Mouse (Mus musculus) granulocyte monocyte progenitor cell, adult 5-6 weeks (primary cell): ENCODE measurements around the gene Supt6. TPM values are rescaled to one million over a fixed set of nuclear protein-coding genes. Genes with fewer than 3 reads are reported as not detected.

Experiments used
- ATAC-seq: replicated peaks from 2 replicates; pipeline ENCODE4 v1.8.0; 2016; ENCODE audit warnings: mild to moderate bottlenecking, moderate TSS enrichment, inconsistent platforms; ENCODE audit not compliant: poor library complexity, severe bottlenecking
- total RNA-seq, 2 experiments: library from RNA; stranded (forward) in 1 of 2; stranded (reverse) in 1 of 2; fragments of 200-712, 200-1000 nt in 1 of 2; fragments of >200 nt in 1 of 2; fragmentation: Nextera tagmentation in 1 of 2; gene quantifications; 2 replicates each; pipeline ENCODE4 v1.2.3; 2014 to 2017

Gene Supt6
- total RNA-seq, 2 experiments from 2014 or later: 35.2 to 39.3 TPM

DNA sequence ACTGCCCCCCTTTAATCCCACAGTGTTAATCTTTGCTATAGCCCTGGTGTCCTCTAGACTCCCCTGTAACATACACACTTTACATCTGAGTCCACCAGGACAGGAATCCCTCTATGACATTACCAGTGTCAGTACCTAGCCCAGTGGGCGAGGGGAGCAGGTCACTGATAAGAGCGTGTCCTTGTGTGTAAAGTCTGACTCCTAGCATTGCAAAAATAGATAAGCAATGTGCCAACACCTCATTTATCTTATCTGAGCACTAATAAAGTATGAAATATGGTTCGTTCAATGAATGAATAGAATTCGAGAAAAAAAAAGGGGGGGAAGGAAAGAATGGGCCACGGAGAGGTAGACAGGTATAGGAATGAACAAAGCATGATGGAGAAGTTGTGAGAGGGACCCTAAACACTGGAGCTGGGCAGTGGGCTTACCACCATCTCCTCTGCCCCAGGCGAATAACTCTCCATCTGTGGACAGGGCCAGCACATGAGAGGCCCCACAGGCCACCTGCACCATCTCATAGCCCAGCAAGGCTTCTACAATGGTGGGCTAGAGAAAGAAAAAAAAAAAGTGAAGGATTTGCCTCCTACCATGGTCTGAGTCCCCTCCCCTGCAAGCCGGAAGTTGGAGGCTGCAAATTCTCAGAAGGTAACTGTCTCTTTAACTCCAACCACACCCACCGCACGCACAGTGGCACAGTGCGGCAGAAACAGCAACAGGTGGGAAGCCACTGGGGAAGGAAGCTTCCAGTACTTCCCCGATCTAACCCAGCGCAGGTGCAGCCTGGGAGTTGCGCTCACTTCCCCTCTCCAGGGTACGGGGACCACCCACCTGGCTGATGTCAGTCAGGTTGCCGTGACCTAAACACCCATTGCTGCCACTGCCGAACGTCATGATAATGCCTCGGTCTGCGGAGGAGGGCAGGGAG is 77.0 kb downstream of the Supt6 start:
- ATAC-seq: peak; percentile 28

GRCm38 (mm10) chr11:78167257-78167959 is 78.4 kb downstream of the Supt6 start:
- ATAC-seq: no peak

- no peak for ATAC-seq
Measured at GRCm38 (mm10) chr11:78166640-78167039, 79.1 kb downstream of the Supt6 start.

- no peak for ATAC-seq
Measured at GRCm38 (mm10) chr11:78166161-78166560, 79.6 kb downstream of the Supt6 start.

DNA sequence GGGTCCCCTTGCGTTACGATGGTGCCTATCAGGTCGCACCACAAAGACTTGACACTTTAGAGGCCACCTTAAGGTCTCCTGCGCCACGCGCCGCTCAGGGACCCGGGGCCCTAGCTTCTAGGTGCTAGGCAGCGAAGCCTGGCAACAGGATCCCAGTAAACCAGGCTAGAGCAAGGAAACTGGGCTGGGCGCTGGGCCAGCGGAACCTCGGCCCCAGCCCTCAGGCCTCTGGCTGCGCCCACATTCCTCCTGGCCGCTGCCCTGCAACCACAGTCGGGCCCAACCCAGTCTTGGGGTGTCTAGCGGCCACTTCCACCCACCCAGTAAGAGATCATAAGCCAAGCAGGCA is 80.1 kb downstream of the Supt6 start:
- ATAC-seq: peak; percentile 42

GRCm38 (mm10) chr11:78164924-78165760 is 80.6 kb downstream of the Supt6 start, which contains the start of gene Traf4:
Traf4 (minus strand) TSS chr11:78165589.
- ATAC-seq: peak; percentile 66

DNA sequence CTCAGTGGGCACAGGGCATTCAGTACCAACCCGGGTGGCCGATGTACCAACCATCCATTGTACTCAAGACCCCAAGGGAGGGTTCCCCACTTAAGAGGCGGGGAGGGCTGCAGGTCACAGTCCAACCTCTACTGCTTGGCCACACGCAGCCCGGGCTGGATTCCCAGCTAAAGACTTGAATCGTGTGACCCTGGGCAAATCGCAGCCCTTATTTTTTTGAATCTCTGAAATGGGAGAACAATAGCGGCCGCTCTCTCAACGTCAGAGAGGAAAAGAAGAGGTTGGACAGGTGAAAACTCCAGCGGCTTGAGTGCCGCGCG is 81.2 kb downstream of the Supt6 start:
- no peak for ATAC-seq

- ATAC-seq: no peak
Measured at GRCm38 (mm10) chr11:78163681-78164603, 81.8 kb downstream of the Supt6 start.

DNA sequence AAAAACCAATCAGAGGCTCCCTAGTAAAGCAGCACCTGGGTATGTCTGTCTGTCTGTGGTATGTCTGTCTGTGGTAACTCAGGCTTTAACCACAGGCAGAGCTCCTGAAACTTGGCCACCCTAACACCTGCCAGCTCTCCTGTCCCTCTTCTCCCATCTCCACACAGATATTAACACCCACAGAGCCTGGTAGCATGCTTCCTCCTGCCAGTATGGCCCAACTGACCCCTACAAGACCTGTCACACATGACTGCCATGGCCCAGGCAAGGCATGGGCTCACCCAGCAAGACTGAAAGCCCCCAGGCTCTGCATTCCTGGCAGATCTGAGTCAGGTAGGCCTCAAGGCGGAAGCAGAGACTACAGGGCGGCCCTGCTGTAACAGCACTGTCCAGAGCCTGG is 82.7 kb downstream of the Supt6 start:
- ATAC-seq: no peak

DNA sequence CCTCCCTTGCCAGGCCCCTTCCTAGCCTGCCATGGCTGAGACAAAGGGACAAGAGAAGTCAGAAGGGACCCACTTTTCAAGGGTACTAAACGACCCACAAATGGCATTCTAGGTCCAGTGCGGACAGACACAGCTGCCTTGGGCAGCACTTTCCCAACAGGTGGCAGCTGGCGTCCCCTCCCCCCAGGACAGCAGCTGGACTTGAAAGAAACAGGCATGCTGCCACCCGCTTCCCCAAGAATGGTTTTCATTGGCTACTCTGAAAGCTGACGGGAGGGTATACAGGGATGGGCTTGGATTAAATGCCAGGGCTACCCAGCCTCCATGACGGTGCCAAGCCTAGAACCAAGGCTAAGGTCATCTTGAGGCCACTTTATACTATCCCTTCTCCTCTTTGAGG is 83.3 kb downstream of the Supt6 start:
- no peak for ATAC-seq

DNA sequence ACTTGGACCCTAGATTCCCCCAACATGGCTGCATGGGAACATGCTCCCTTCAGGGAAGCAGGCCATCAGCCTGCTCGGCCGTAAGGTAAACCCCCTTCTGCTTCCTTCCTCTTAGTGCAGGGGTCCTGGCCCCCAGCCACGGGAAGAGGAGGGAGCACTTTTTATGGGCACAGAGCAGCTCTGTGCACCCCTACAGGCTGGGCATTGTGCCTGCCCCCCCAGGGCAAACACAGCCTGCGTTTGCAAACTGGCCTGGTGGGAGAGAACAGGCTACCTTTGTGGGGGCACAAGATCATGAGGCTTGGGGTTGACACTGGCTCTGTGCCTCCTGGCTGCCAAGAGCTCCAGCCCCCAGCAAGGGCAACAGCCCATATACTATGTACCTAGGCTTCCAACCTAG is 83.8 kb downstream of the Supt6 start:
- ATAC-seq: no peak

DNA sequence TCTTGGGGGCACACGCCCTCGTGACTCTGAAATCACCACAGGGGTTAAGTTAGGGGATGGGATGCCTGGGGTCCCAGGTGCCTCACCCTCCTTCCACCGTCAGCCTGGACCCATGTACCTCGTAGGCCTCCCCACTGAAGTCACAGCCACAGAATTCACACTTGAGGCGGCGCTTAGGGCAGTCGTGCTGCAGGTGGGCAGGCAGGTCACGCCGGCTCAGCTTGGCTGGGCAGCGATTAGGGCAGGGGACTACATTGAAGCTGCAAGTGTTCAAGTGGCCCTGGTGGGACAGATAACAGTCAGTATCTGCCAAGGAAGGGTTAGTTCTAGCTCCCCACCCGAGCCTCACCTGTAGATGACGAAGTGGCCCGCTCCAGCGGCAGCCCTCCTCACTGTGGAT is 84.6 kb downstream of the Supt6 start:
- ATAC-seq: no peak

- ATAC-seq: no peak
Measured at GRCm38 (mm10) chr11:78160675-78161074, 85.1 kb downstream of the Supt6 start.

- ATAC-seq: no peak
Measured at GRCm38 (mm10) chr11:78160171-78160570, 85.6 kb downstream of the Supt6 start.

DNA sequence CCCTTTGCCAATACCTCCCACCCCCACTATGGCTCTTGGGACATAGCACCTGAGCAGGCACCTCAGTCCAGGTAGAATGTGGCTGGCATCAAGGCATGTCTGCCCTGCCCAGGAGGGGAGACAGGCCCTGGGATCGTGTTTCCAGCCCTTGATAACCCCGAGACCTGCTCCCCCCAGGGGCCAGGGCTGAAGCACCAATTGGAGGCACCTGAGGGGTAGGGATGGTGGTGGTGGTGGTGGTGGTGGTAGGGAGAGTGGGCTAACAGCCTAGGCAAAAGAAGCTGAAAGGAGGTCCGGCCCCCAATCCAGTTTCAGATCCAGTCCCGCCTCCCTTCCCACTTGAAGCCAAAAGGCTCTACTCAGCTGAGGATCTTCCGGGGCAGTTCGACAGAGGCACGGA is 86.2 kb downstream of the Supt6 start:
- no peak for ATAC-seq

- ATAC-seq: peak; percentile 94
Measured at GRCm38 (mm10) chr11:78159096-78159495, 86.7 kb downstream of the Supt6 start.
